Mouse (Mus musculus) CD4-positive naive resting alpha-beta T cell, adult 57 days (primary cell): Measurements from ENCODE around the gene Olfr120. TPM values are rescaled to one million over a fixed set of nuclear protein-coding genes. Genes with fewer than 3 reads are reported as not detected.

Source experiments
- total RNA-seq: library from RNA; stranded (reverse); gene quantifications from one replicate; pipeline ENCODE4 v1.2.4, GENCODE M21; 2023

Gene Olfr120
- not detected for total RNA-seq

DNA sequence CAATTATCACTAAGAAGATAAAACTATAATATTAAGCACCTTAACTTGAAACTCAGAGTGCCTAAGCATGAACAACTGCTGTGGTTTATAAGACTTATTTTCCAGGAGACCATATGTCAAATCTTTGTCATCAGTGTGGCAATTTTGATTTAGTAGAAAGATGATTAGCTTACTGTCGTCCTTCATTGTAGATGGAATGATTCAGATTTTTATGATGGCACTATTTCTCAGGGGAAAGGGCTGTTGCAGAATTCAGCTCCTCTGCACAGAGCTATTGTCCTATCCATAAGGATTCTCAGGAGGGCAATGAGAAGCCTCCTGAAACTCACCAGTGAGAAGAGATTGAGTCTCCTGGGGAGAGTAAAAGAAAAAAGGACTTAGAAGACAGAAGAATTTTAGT, at the start of gene Olfr120:
Gene Olfr120, plus strand, starts transcription at position 301 of the 400 bp plus-strand sequence.

GRCm38 (mm10) chr17:37696264-37696663, 25.3 kb upstream of the Olfr120 start, which contains the start of gene Olfr119:
TSS of gene Olfr119 (plus strand) at chr17:37696564.

DNA sequence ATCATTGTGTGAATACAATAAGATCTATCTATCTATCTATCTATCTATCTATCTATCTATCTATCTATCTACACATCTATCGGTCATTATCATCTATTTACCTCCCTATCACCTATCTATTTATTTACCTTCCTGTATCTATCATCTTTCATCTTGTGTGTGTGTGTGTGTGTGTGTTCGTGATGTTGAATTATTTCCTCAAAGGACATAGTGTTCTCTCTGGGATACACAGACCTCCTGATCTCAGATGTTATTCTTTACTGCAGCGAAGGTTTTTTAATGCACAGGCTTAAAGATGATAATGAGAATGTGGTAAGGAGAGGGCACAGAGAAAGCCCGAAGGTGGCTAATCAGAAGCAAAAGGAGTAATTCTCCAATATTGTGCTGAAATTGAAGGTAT, 46.7 kb downstream of the Olfr120 start, which contains the start of gene Olfr122:
Gene Olfr122, plus strand, starts transcription at position 301 of the 400 bp plus-strand sequence.

Other genes starting within 250 kb of the Olfr120 start
- gene H2-M2, start 238.3 kb upstream of the Olfr120 start, total RNA-seq = not detected
- not detected for gene Olfr110, start 229.3 kb upstream of the Olfr120 start, total RNA-seq
- gene Olfr111, start 213.8 kb upstream of the Olfr120 start, total RNA-seq = not detected
- not detected for gene Olfr112, start 152.4 kb upstream of the Olfr120 start, total RNA-seq
- gene Olfr113, start 144.1 kb upstream of the Olfr120 start, total RNA-seq = not detected
- not detected for gene Olfr114, start 129.1 kb upstream of the Olfr120 start, total RNA-seq
- gene Olfr115, start 94.7 kb upstream of the Olfr120 start, total RNA-seq = not detected
- not detected for gene Olfr116, start 94.6 kb upstream of the Olfr120 start, total RNA-seq
- gene Olfr117, start 58.0 kb upstream of the Olfr120 start, total RNA-seq = not detected
- not detected for gene Olfr118, start 54.8 kb upstream of the Olfr120 start, total RNA-seq
- gene Olfr119, start 25.2 kb upstream of the Olfr120 start, total RNA-seq = not detected
- not detected for gene Olfr121, start 27.0 kb downstream of the Olfr120 start, total RNA-seq
- gene Olfr122, start 46.8 kb downstream of the Olfr120 start, total RNA-seq = not detected
- gene Olfr123, start 71.7 kb downstream of the Olfr120 start, total RNA-seq = not detected
- gene Olfr124, start 78.1 kb downstream of the Olfr120 start, total RNA-seq = not detected
- not detected for gene Olfr125, start 111.1 kb downstream of the Olfr120 start, total RNA-seq
- not detected for gene Olfr126, start 125.7 kb downstream of the Olfr120 start, total RNA-seq
- gene Olfr127, start 178.6 kb downstream of the Olfr120 start, total RNA-seq = not detected
- gene Olfr128, start 198.7 kb downstream of the Olfr120 start, total RNA-seq = not detected
- gene Olfr761, start 231.3 kb downstream of the Olfr120 start, total RNA-seq = not detected